Mouse (Mus musculus): ENCODE data around the gene Erich3. TPM values are rescaled to one million over a fixed set of nuclear protein-coding genes. Genes with fewer than 3 reads are reported as not detected.

Erich3 gene
- polyA plus RNA-seq, 1 experiment from 2014 or later: 0.12 TPM

- Histone ChIP-seq H3K4me3 (ENCODE audit: low read depth, low read length) (no peak overlapping the region), H3K9me3 (ENCODE audit: control insufficient read depth) (no peaks in the 10 kb centered on the region), H3K27me3 (replicated peaks; ENCODE audit: control insufficient read depth, insufficient read depth, low read length) (no peaks in the 10 kb centered on the region), H3K4me1 (replicated peaks; ENCODE audit: control insufficient read depth, insufficient read depth, low read length) (no peaks in the 10 kb centered on the region), H3K9ac (ENCODE audit: low read depth, low read length) (no peak overlapping the region), H3K27ac (ENCODE audit: low read depth, low read length) (no peak overlapping the region), H3K36me3 (ENCODE audit: control insufficient read depth, insufficient read depth) (no peaks in the 10 kb centered on the region), H3K4me2 (replicated peaks; ENCODE audit: low read depth) (no peak overlapping the region)
- WGBS: 78% methylated on average over 4 of the region's 4 CpGs
- no peak for ATAC-seq
- TF ChIP-seq CTCF (IDR thresholded peaks at IDR 0.05; ENCODE audit: low read depth): no peak
These were observed 135.1 kb downstream of the Erich3 start for GRCm38 (mm10) chr3:154798806-154799205.

DNA sequence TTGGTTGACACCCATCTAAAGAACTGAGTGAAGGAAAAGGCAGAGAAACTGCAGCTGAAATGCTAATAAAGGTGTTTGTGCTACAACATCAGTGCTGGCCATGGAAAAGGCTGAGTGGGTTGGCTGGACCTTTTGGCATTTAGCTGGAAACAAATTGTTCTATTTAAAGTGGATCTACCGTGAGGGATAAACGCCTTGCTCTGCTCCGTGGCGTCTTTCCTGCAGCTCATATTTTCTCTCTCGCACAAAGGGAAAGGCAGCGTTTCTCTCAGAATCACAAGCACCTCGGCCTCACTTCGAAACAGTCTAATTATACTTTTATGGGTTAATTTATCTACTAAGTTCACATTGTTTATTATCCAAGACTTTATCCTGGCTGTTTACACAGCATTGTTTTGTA, 136.8 kb downstream of the Erich3 start:
- H3K36me3 ChIP-seq (ENCODE audit: control insufficient read depth, insufficient read depth): no peaks in the 10 kb centered on the region
- no peak overlapping the region for H3K9ac ChIP-seq (ENCODE audit: low read depth, low read length)
- no peaks in the 10 kb centered on the region for H3K4me1 ChIP-seq (replicated peaks; ENCODE audit: control insufficient read depth, insufficient read depth, low read length)
- TF ChIP-seq CTCF (IDR thresholded peaks at IDR 0.05; ENCODE audit: low read depth): no peak
- H3K9me3 ChIP-seq (ENCODE audit: control insufficient read depth): no peaks in the 10 kb centered on the region
- no peak for ATAC-seq
- H3K4me3 ChIP-seq (ENCODE audit: low read depth, low read length): no peak overlapping the region
- no peak overlapping the region for H3K4me2 ChIP-seq (replicated peaks; ENCODE audit: low read depth)
- H3K27ac ChIP-seq (ENCODE audit: low read depth, low read length): no peak overlapping the region
- 52% methylated on average over 8 of the region's 8 CpGs for WGBS
- no peaks in the 10 kb centered on the region for H3K27me3 ChIP-seq (replicated peaks; ENCODE audit: control insufficient read depth, insufficient read depth, low read length)

DNA sequence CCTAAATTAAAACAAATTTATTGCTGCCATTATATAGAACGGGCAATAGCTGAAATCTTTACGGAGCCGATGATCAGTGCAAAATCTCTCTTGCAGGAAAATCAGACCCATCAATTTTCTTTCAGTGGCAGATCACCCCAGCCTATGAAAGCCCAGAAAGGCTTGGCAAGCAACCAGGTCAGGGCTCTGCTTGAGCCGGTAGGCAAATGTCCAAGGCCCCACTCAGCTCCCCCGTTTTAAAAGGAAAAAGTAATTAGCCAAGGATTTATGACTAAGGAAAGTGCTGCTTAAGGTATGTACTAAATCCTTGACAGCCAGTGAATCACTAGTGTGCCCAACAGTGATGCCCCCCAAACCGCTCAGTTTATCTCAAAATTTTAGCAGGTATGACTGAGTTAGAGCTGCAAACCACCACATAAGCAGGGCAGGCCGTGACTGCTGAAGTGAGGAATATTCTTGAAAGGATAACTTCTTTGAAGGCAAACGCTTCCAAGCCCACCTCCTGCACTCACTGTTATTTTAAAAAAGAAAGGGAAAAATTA, 137.3 kb downstream of the Erich3 start:
- Histone ChIP-seq H3K9me3 (ENCODE audit: control insufficient read depth) (no peaks in the 10 kb centered on the region), H3K27me3 (replicated peaks; ENCODE audit: control insufficient read depth, insufficient read depth, low read length) (no peaks in the 10 kb centered on the region), H3K4me2 (replicated peaks; ENCODE audit: low read depth) (no peak overlapping the region), H3K4me1 (replicated peaks; ENCODE audit: control insufficient read depth, insufficient read depth, low read length) (no peaks in the 10 kb centered on the region), H3K9ac (ENCODE audit: low read depth, low read length) (no peak overlapping the region), H3K27ac (ENCODE audit: low read depth, low read length) (no peak overlapping the region), H3K36me3 (ENCODE audit: control insufficient read depth, insufficient read depth) (no peaks in the 10 kb centered on the region), H3K4me3 (ENCODE audit: low read depth, low read length) (no peak overlapping the region)
- ATAC-seq: no peak
- WGBS: 63% methylated on average over 8 of the region's 8 CpGs
- no peak for TF ChIP-seq CTCF (IDR thresholded peaks at IDR 0.05; ENCODE audit: low read depth)

DNA sequence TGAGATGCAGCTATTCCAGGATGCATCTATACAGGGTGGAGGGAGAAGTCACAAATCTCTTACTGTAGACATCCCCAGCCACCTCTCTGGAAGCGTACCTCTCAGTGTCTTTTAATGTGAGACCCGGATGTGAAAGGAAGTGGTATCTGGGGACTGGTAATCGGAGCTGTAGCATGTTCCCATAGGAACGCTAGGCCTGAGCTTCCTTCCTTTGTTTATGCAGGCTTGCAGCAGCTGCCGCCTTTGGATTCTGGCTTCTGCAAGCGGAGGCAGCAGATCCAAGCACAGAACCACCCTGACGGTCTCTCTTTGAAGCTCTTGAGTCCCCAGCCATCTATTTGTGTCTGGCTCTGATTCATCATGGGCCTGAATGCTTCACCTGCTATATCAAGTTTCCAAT, 143.0 kb downstream of the Erich3 start:
- no peak overlapping the region for H3K4me2 ChIP-seq (replicated peaks; ENCODE audit: low read depth)
- H3K9ac ChIP-seq (ENCODE audit: low read depth, low read length): no peak overlapping the region
- no peak overlapping the region for H3K4me3 ChIP-seq (ENCODE audit: low read depth, low read length)
- H3K9me3 ChIP-seq (ENCODE audit: control insufficient read depth): no peaks in the 10 kb centered on the region
- no peaks in the 10 kb centered on the region for H3K36me3 ChIP-seq (ENCODE audit: control insufficient read depth, insufficient read depth)
- no peak overlapping the region for H3K27ac ChIP-seq (ENCODE audit: low read depth, low read length)
- no peaks in the 10 kb centered on the region for H3K4me1 ChIP-seq (replicated peaks; ENCODE audit: control insufficient read depth, insufficient read depth, low read length)
- 51% methylated on average over 7 of the region's 7 CpGs for WGBS
- ATAC-seq: no peak
- H3K27me3 ChIP-seq (replicated peaks; ENCODE audit: control insufficient read depth, insufficient read depth, low read length): no peaks in the 10 kb centered on the region
- TF ChIP-seq CTCF (IDR thresholded peaks at IDR 0.05; ENCODE audit: low read depth): no peak

GRCm38 (mm10) chr3:154810273-154810870, 146.7 kb downstream of the Erich3 start:
- H3K4me2 ChIP-seq (replicated peaks; ENCODE audit: low read depth): no peak overlapping the region
- ATAC-seq: peak; percentile 83
- H3K36me3 ChIP-seq (ENCODE audit: control insufficient read depth, insufficient read depth): no peaks in the 10 kb centered on the region
- H3K27ac ChIP-seq (ENCODE audit: low read depth, low read length): no peak overlapping the region
- H3K4me1 ChIP-seq (replicated peaks; ENCODE audit: control insufficient read depth, insufficient read depth, low read length): no peaks in the 10 kb centered on the region
- 19% methylated on average over 7 of the region's 7 CpGs for WGBS
- H3K9ac ChIP-seq (ENCODE audit: low read depth, low read length): no peak overlapping the region
- H3K9me3 ChIP-seq (ENCODE audit: control insufficient read depth): no peaks in the 10 kb centered on the region
- no peak for TF ChIP-seq CTCF (IDR thresholded peaks at IDR 0.05; ENCODE audit: low read depth)
- no peaks in the 10 kb centered on the region for H3K27me3 ChIP-seq (replicated peaks; ENCODE audit: control insufficient read depth, insufficient read depth, low read length)
- H3K4me3 ChIP-seq (ENCODE audit: low read depth, low read length): no peak overlapping the region

- no peak for ATAC-seq
- Histone ChIP-seq H3K36me3 (ENCODE audit: control insufficient read depth, insufficient read depth) (no peaks in the 10 kb centered on the region), H3K27me3 (replicated peaks; ENCODE audit: control insufficient read depth, insufficient read depth, low read length) (no peaks in the 10 kb centered on the region), H3K4me1 (replicated peaks; ENCODE audit: control insufficient read depth, insufficient read depth, low read length) (no peaks in the 10 kb centered on the region), H3K27ac (ENCODE audit: low read depth, low read length) (no peak overlapping the region), H3K4me2 (replicated peaks; ENCODE audit: low read depth) (no peak overlapping the region), H3K4me3 (ENCODE audit: low read depth, low read length) (no peak overlapping the region), H3K9ac (ENCODE audit: low read depth, low read length) (no peak overlapping the region), H3K9me3 (ENCODE audit: control insufficient read depth) (no peaks in the 10 kb centered on the region)
- WGBS: 30% methylated on average over 9 of the region's 9 CpGs
- TF ChIP-seq CTCF (IDR thresholded peaks at IDR 0.05; ENCODE audit: low read depth): no peak
These were observed 147.6 kb downstream of the Erich3 start for GRCm38 (mm10) chr3:154811281-154811680.

Measured in intestine, postnatal 0 days (tissue).